Mouse (Mus musculus) fat pad, adult 2 months (tissue): ENCODE data around the gene Rgma.

Experiments used
- DNase-seq: peaks from one replicate; pipeline ENCODE4 v3.0.0-alpha.2; 2011; ENCODE audit warnings: low read depth, low spot score; ENCODE audit errors: extremely low read depth

Rgma gene

DNA sequence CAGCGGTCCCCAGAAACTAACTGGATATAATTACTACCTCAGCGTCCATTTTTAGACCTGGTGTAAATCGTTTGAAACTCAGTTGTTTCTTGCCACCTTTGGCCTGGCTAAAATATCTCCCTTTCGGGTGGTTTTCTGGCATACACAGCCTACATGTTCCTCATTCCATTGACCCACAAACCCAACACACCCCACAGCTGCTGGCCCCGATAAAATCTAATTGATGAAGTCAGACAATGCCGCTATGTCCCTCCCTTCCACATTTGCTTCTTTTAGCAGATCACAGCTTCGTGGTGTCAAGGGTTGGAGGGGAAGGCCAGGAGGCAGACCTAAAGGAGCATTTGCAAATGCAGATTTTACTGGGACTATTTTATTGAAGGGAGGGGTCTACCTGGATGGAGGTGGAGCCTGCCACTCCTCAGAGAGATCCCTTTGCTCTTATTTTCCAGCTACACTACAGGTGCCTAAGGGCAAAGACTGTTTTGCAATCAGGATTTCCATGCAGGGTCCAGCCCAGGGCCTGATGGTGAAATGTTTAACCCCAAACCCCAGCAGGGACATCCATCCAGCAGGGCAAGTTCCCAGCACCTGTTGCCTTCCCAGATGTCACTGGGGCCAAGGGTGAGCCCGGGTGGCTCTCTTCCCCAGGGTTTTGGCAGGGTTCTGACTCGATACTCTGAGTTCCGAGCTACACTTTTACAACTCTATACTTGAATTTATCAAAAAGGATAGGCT is 3.6 kb upstream of the Rgma start:
- DNase-seq, result peak; percentile 69

DNA sequence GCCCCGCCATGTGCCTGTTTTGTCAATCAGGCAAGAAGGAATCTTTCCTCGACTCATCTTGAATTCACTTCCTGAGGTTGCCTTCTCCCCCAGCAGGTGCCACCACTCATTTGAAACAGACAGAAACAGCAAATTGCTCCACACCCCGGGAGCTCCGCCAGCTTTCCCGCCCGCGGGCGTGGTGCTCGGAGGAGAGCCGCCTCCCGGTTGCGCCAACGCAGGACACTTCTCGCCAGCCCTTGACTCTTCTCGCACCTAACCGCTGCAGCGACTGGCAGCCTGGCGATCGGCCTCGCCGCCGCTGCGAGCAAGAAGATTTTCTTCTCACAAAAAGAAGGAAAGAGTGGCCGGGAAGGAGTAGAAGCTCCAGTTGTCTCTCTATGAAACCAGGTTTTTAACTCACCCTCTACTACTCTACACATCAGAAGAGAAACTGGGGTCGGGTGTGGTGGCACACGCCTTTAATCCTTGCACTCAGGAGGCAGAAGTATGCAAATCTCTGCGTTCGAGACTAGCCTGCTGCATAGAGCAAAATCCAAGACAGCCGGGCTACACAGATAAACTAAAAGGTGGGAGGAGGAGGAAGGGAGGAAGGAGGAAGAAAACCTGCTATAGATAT is 2.8 kb upstream of the Rgma start:
- DNase-seq, result no peak

- DNase-seq, result no peak
Observed at GRCm38 (mm10) chr7:73374727-73375126, 582 bp upstream of the Rgma start.

DNA sequence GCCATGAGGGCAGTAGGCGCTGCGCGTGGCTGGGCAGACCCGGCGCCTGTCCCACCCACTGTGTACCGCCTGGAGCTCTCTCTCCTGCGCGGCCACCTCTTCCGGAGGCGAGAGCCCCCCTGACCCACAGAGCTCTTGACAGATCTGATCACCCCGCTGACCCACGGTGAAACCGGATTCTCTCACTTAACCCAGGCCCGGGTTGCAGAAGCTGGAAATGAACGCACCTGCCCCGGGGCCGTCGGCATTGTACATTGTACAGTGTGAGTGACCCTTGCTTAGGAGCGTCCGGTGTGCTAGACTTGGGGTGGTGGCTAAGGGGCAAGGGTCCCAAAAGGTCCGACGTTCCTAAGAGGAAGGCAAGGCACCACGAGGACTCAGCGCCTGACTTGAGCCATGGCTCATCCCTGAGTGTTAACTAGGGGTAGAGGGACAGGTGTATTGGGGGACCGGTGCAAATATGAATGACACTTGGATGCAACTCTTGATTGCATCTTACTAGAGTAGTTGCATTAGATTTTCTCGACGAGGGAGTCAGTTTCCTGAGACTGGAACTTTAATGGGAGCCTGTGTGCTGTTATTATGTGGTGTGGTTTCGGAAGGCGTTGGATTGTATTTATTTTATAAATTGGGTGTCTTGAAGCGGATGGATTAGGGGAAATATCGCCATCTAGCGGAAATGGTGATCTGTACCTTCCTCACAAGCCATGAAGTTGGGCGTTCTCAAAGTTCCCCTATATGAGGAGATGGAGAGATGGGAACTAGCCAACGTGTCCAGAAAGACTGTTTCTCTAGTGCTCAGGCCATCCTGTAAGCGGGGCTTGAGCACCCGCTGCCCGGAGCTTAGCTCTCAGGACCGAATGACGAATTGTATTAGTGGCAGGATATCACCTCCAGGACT is 1.0 kb downstream of the Rgma start:
- DNase-seq, result no peak

DNA sequence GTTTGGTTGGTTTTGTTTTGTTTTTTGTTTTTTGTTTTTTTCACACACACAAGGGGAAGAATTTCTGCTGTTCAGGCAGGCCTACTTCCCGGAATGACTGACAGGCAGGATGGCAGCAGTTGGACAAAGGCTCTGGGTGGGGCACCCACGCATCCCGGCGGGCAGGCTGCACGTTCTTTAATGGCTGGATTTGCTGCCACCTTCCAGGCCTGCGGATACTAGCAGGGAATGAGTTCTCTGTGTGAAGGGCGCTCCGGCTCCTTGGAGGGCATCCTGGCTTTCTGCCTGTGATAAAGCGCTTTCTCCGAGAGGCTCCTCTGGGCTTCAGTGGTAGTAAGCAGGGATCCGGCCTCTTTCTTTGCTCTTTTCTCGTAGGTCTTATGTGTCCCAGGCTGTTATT is 2.0 kb downstream of the Rgma start:
- DNase-seq, result no peak

GRCm38 (mm10) chr7:73378034-73378433 is 2.7 kb downstream of the Rgma start:
- DNase-seq, result no peak

DNA sequence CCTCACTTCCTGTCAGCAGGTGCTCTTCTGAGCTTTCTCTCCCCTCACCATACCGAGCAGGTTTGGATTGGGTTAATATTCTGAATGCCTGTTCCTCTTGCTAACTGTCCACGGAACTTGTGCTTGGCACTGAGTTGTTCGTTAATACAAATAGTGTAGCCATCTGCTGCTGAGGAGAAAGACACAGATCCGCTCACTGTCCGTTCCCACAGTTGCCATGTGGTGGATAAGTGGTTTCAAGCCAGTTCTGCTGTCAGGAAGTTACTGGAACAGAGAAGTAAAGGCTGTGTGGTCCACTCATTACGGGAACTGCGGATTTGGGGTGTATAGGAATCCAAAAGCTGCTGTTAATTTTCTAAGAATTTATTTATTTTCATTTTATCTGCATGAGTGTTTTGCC is 7.5 kb downstream of the Rgma start:
- DNase-seq, result no peak

GRCm38 (mm10) chr7:73388866-73389265 is 13.6 kb downstream of the Rgma start:
- DNase-seq, result no peak

DNA sequence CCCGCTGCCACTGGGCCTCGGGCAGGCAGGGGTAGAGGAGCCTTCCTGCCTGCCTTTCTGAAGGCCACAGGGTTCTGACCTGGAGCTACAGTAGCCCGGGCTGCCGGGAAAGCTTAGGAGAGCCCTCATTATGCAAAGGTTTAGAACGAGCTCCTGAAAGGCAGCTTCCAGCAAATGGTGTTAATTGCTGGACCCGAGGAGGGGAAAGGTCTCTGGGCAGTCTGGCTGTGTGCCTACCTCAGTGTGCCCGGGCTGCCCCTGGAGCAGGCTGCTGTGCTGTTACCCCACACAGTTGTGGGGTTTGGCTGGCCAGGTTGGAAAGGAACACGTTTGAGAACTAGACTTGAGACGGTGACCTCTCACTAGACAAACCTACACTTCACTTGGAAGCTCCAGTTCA is 14.1 kb downstream of the Rgma start:
- no peak for DNase-seq

DNA sequence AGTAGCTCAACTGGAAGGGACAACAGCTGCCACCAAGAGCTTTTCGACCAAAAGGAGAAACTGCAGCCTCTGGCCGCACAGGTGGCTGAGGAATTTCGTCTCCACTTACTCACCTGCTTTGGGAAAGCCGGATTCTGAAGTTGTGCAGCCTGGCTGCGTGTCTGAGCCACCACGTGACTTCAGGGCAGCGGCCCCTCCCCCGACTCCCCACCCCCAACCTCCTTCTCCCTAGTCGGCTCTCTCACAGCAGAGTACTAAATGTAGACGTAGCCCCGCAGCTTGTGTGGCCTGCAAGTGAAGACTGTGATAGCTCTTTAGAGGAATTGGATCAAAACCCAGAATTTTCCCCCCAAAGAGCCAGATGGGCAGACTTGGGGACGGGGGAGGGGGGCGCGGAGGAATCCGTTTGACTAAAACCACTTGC is 14.6 kb downstream of the Rgma start:
- DNase-seq, result no peak

DNA sequence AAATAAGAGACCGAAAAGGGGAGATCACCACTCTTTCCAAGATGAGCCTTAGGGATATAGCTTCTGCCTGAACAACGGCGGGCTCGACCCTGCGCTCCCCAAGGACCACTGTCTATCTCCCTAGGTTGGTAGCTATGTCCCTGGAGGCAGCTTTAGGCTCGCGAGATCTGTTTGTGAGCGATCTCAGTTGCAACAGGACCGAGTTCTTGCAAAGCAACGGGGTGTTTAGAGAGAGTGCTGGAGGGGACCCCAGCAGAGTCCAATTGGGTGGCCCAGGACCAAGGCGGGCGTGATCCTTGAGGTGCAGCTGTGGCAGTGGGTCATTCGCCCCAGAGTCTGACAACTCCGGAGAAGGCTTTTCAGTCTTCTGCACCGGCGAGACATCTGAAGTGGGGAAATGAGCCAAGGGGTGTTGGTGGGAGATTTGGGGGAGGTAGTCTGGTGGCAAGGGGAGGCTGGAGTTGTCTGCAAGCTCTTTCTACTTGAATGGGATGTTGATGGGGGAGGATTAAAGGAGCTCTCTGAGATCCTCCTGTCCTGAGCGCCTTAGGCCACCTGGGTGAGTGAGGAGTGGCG is 15.2 kb downstream of the Rgma start:
- DNase-seq, result no peak

DNA sequence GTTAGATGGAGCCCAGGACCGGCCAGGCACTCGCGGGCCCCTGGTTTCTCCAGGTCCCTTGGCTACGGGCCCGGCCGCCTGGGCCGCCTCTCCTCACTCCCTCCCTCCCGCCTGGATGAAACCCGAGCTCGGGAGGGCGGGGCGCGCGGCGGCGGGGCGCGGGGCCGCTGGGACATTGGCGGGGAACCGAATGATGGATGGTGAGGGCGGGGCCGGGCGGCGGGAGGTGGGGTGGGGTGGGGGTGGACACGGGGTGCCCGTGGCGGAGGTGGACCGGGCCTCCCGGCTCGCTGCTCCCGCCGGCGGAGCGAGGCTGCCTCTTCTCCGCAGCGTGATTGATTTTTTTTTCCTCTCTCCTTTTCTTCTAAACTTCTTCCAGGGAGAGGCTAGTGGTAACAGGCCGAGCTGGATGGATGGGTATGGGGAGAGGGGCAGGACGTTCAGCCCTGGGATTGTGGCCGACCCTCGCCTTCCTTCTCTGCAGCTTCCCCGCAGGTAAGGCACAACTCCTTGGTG is 15.8 kb downstream of the Rgma start:
- no peak for DNase-seq

GRCm38 (mm10) chr7:73391518-73392321 is 16.4 kb downstream of the Rgma start:
- DNase-seq, result no peak

DNA sequence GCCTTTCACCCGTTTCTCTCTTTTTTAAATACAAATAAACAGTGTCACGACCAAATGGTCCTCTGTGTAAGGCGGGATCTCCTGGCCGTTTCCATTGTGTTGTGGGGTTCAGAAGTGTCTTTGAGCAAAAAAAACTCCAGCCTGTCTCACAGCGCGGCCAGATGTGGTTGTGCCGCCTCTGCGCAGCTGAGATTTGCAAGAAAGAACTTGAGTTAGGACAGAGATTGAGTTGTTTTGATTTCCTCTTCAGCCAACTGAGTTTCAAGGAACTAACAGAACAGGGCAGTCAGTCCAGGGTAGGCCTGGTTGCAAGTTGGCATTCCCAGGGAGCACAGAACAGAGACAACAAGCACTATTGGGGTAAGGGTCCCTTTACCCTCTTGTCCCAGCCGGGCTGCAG is 17.1 kb downstream of the Rgma start:
- DNase-seq, result no peak

GRCm38 (mm10) chr7:73393307-73394012 is 18.2 kb downstream of the Rgma start:
- DNase-seq, result no peak

DNA sequence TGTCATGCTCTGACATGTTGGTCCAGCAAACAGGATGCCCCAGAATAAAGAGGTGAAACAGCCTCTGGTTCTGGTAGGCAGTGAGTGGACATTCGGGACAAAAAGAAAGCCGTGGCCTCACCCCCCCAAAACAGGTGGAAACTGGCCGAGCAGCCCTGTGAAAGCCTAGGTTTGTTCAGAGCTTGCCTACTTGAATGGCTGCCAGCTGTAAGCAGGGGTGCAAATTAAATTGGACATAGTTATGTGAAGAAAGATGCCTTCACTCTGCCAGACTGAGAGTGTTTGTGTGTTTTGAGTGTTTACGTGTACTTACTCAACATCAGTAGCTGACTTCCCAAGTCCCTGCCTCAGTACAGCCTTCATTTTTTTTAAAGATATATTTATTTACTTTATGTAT is 18.7 kb downstream of the Rgma start:
- no peak for DNase-seq

- DNase-seq, result peak; percentile 92
Observed at GRCm38 (mm10) chr7:73398319-73398718, 23.0 kb downstream of the Rgma start.

DNA sequence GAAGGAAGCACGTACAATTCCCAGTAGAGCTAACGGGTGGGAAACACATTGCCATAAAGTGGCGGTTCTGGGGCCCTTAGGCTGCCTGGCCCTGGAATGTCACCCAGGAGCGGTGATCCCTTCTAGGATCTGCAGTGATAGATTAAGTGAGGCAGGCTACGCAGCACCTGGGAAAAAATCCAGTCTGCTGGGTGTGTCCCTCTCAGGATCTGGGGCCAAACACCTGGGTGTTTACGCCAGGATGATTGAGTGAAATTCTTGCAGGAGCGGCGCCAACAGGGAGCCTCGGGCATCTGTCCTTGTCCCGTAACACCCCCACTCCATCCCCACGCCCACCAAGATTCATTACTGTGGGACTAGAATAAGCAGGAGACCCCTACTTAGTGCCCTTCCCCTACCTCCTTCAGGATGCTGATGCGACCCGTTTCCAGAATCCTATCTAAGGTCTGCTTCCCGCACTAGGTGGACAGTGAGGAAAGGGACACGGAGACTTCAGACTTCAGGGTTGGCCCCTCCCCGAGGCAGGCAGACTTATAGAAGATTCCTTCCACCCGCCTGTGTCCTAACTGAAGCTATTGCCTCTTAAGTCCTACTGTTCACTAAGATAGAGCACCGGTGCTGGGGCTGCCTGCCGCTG is 23.6 kb downstream of the Rgma start:
- DNase-seq, result no peak

DNA sequence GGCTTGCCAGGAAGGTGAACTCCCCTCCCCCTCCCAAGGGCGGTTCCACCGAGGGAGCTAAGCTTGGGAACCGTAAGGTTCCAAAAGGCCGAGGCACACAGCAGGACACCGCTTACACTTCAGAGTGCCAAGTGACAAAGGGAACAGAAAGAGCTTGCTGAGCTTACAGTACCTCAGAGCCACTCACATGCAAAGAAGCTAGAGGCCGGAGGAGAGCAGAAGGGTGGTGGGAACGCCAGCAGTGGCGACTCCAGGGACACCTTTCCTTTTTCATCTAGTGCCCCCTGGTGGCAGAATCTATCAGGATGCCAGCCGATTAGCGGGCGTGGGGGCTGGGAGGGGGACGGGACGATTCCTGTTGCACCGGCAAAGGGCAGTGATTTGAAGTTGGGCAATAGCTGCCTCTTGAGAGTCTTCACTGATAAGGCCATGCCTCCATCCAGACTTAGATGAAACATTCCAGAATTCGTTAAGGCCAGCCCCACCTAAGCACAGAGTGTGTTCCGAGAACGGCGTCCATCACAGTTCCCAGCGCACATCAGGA is 24.3 kb downstream of the Rgma start:
- no peak for DNase-seq
